Mouse (Mus musculus) embryonic facial prominence, embryonic 15.5 days (tissue): ENCODE data around the gene Reg3b. TPM values are rescaled to one million over a fixed set of nuclear protein-coding genes. Genes with fewer than 3 reads are reported as not detected.

Experiments
- polyA plus RNA-seq: library from polyadenylated mRNA; unstranded; fragments of >200 nt; fragmentation: Nextera tagmentation; extraction: Ambion mirVana; gene quantifications from 2 replicates; pipeline ENCODE4 v1.2.1, GENCODE M21; 2015

The Reg3b gene
- polyA plus RNA-seq, 1 experiment from 2014 or later = not detected

Other genes starting within 250 kb of the Reg3b start
- gene Reg3d, start 8.2 kb downstream of the Reg3b start, polyA plus RNA-seq = not detected in 2 replicates
- gene Reg3a, start 10.1 kb downstream of the Reg3b start, polyA plus RNA-seq = not detected in 2 replicates
- gene Reg2, start 25.0 kb downstream of the Reg3b start, polyA plus RNA-seq = not detected in 2 replicates
- 0.23 TPM in 1 of 2 replicates, not detected in the other for gene Reg1, start 52.1 kb downstream of the Reg3b start, polyA plus RNA-seq
- 50.0 and 120 TPM in 2 replicates for gene Reg3g, start 98.2 kb downstream of the Reg3b start, polyA plus RNA-seq